Mouse (Mus musculus) forebrain, embryonic 16.5 days (tissue): ENCODE measurements around the gene Scfd2. TPM values are rescaled to one million over a fixed set of nuclear protein-coding genes. Genes with fewer than 3 reads are reported as not detected.

Source experiments
- ATAC-seq: fragments of 200-750 bp; cut with Nextera tagmentation; 2 replicates; pipeline ENCODE4 v1.8.0; 2017; ENCODE audit warnings: mild to moderate bottlenecking, moderate library complexity
- H3K27ac ChIP-seq: fragments of 300-500 bp; sonication (generic); 2 replicates; pipeline ENCODE4 v1.5.1; 2014; ENCODE audit warnings: low read length, control low read depth
- H3K27me3 ChIP-seq: fragments of 300-500 bp; sonication (generic); replicated peaks from 2 replicates; pipeline ENCODE4 v1.6.1; 2014; ENCODE audit warnings: low read length; ENCODE audit not compliant: control insufficient read depth, insufficient read depth
- H3K36me3 ChIP-seq: fragments of 300-500 bp; sonication (generic); 2 replicates; pipeline ENCODE4 v1.6.1; 2014; ENCODE audit not compliant: control insufficient read depth, insufficient read depth
- H3K4me1 ChIP-seq: fragments of 300-500 bp; sonication (generic); replicated peaks from 2 replicates; pipeline ENCODE4 v1.6.1; 2014; ENCODE audit warnings: low read length; ENCODE audit not compliant: control insufficient read depth, insufficient read depth
- H3K4me2 ChIP-seq: fragments of 300-500 bp; sonication (generic); 2 replicates; pipeline ENCODE4 v1.6.1; 2014; ENCODE audit warnings: mild to moderate bottlenecking, low read length, control low read depth
- H3K4me3 ChIP-seq: fragments of 300-500 bp; sonication (generic); replicated peaks from 2 replicates; pipeline ENCODE4 v1.5.1; 2014; ENCODE audit warnings: mild to moderate bottlenecking, low read length, control low read depth
- H3K9ac ChIP-seq: fragments of 300-500 bp; sonication (generic); replicated peaks from 2 replicates; pipeline ENCODE4 v1.6.1; 2014; ENCODE audit warnings: low read depth, low read length, control low read depth
- H3K9me3 ChIP-seq: fragments of 300-500 bp; sonication (generic); 2 replicates; pipeline ENCODE4 v1.6.1; 2016; ENCODE audit warnings: low read length; ENCODE audit not compliant: control insufficient read depth
- WGBS: fragments of 180-500 bp; shearing (Covaris S2); extraction: QIAGEN DNeasy Blood & Tissue Kit; methylation state at CpG from one replicate; pipeline ENCODE4 v1.1.7; 2014; 5-methylcytosine and 5-hydroxymethylcytosine counted together
- polyA plus RNA-seq: library from polyadenylated mRNA; unstranded; fragments of >200 nt; fragmentation: Nextera tagmentation; extraction: Ambion mirVana; gene quantifications from 2 replicates; pipeline ENCODE4 v1.2.1, GENCODE M21; 2015

The Scfd2 gene
- polyA plus RNA-seq, 1 experiment from 2014 or later, result 28.4 TPM

- Histone ChIP-seq H3K4me3 (no peak overlapping the region), H3K4me1 (no peaks in the 10 kb centered on the region), H3K4me2 (no peak overlapping the region), H3K27ac (no peak overlapping the region), H3K27me3 (no peaks in the 10 kb centered on the region), H3K9me3 (peaks cover 4% of the 10 kb centered on the region; the same call in 1 of the 2 replicates), H3K36me3 (no peaks in the 10 kb centered on the region), H3K9ac (no peak overlapping the region)
- no peak for ATAC-seq
- 93% methylated on average over 7 of the region's 7 CpGs for WGBS
Measured at GRCm38 (mm10) chr5:74206649-74207048, 324.9 kb downstream of the Scfd2 start.

- 93% methylated on average over 7 of the region's 7 CpGs for WGBS
- no peaks in the 10 kb centered on the region for H3K36me3 ChIP-seq
- H3K4me3 ChIP-seq, result no peak overlapping the region
- no peak overlapping the region for H3K9ac ChIP-seq
- H3K4me1 ChIP-seq, result 0 out of 2 replicates have a peak, but pooled peaks cover 2% of the 10 kb centered on the region
- peaks cover 4% of the 10 kb centered on the region; the same call in 1 of the 2 replicates for H3K9me3 ChIP-seq
- no peak overlapping the region for H3K4me2 ChIP-seq
- no peak for ATAC-seq
- no peak overlapping the region for H3K27ac ChIP-seq
- no peaks in the 10 kb centered on the region for H3K27me3 ChIP-seq
Measured at GRCm38 (mm10) chr5:74206038-74206437, 325.5 kb downstream of the Scfd2 start.

GRCm38 (mm10) chr5:74205509-74205908 is 326.1 kb downstream of the Scfd2 start:
- H3K27me3 ChIP-seq, result no peaks in the 10 kb centered on the region
- no peak for ATAC-seq
- 0 out of 2 replicates have a peak, but pooled peaks cover 2% of the 10 kb centered on the region for H3K4me1 ChIP-seq
- H3K9me3 ChIP-seq, result peaks cover 4% of the 10 kb centered on the region; the same call in 1 of the 2 replicates
- H3K27ac ChIP-seq, result no peak overlapping the region
- no peaks in the 10 kb centered on the region for H3K36me3 ChIP-seq
- 28% methylated on average over 8 of the region's 8 CpGs for WGBS
- H3K9ac ChIP-seq, result no peak overlapping the region
- no peak overlapping the region for H3K4me2 ChIP-seq
- H3K4me3 ChIP-seq, result no peak overlapping the region

GRCm38 (mm10) chr5:74204465-74204864 is 327.1 kb downstream of the Scfd2 start:
- Histone ChIP-seq H3K4me1 (0 out of 2 replicates have a peak, but pooled peaks cover 2% of the 10 kb centered on the region), H3K9me3 (peaks cover 4% of the 10 kb centered on the region; the same call in 1 of the 2 replicates), H3K27me3 (no peaks in the 10 kb centered on the region), H3K4me2 (no peak overlapping the region), H3K9ac (no peak overlapping the region), H3K36me3 (no peaks in the 10 kb centered on the region), H3K27ac (no peak overlapping the region), H3K4me3 (no peak overlapping the region)
- ATAC-seq, result no peak
- WGBS, result 82% methylated on average over 5 of the region's 5 CpGs

- WGBS, result 85% methylated on average over 4 of the region's 4 CpGs
- no peak overlapping the region for H3K4me3 ChIP-seq
- no peak for ATAC-seq
Measured at GRCm38 (mm10) chr5:74202515-74202914, 329.0 kb downstream of the Scfd2 start.

GRCm38 (mm10) chr5:74201570-74202357 is 329.8 kb downstream of the Scfd2 start:
- no peaks in the 10 kb centered on the region for H3K27me3 ChIP-seq
- no peak for ATAC-seq
- WGBS, result 65% methylated on average over 10 of the region's 10 CpGs

More at GRCm38 (mm10) chr5:74202515-74202914, 329.0 kb downstream of the Scfd2 start:
- Histone ChIP-seq H3K9me3 (peaks cover 4% of the 10 kb centered on the region; the same call in 1 of the 2 replicates), H3K36me3 (no peaks in the 10 kb centered on the region), H3K4me2 (no peak overlapping the region), H3K27ac (no peak overlapping the region), H3K4me1 (peaks cover 14% of the 10 kb centered on the region), H3K9ac (no peak overlapping the region), H3K27me3 (no peaks in the 10 kb centered on the region)

GRCm38 (mm10) chr5:74200481-74200880 is 331.1 kb downstream of the Scfd2 start:
- H3K9ac ChIP-seq, result no peak overlapping the region
- no peak overlapping the region for H3K4me3 ChIP-seq
- no peak for ATAC-seq
- peaks cover 4% of the 10 kb centered on the region; the same call in 1 of the 2 replicates for H3K9me3 ChIP-seq
- 91% methylated on average over 8 of the region's 8 CpGs for WGBS
- no peak overlapping the region for H3K27ac ChIP-seq
- no peak overlapping the region for H3K4me2 ChIP-seq
- H3K27me3 ChIP-seq, result no peaks in the 10 kb centered on the region
- peaks cover 33% of the 10 kb centered on the region for H3K4me1 ChIP-seq
- no peaks in the 10 kb centered on the region for H3K36me3 ChIP-seq

More at GRCm38 (mm10) chr5:74201570-74202357, 329.8 kb downstream of the Scfd2 start:
- H3K4me2 ChIP-seq, result no peak overlapping the region
- peaks cover 21% of the 10 kb centered on the region for H3K4me1 ChIP-seq
- H3K27ac ChIP-seq, result no peak overlapping the region
- H3K36me3 ChIP-seq, result no peaks in the 10 kb centered on the region
- H3K9ac ChIP-seq, result no peak overlapping the region
- no peak overlapping the region for H3K4me3 ChIP-seq
- H3K9me3 ChIP-seq, result peaks cover 4% of the 10 kb centered on the region; the same call in 1 of the 2 replicates

- ATAC-seq, result no peak
- H3K4me3 ChIP-seq, result no peak overlapping the region
- H3K4me1 ChIP-seq, result peaks cover 36% of the 10 kb centered on the region
- no peak overlapping the region for H3K4me2 ChIP-seq
- WGBS, result 92% methylated on average over 13 of the region's 13 CpGs
- H3K27me3 ChIP-seq, result no peaks in the 10 kb centered on the region
- peaks cover 4% of the 10 kb centered on the region; the same call in 1 of the 2 replicates for H3K9me3 ChIP-seq
- no peaks in the 10 kb centered on the region for H3K36me3 ChIP-seq
- H3K9ac ChIP-seq, result no peak overlapping the region
- H3K27ac ChIP-seq, result no peak overlapping the region
Measured at GRCm38 (mm10) chr5:74199793-74200192, 331.8 kb downstream of the Scfd2 start.

- Histone ChIP-seq H3K9ac (no peak overlapping the region), H3K9me3 (peaks cover 4% of the 10 kb centered on the region; the same call in 1 of the 2 replicates), H3K4me2 (no peak overlapping the region; the same call in 1 of the 2 replicates), H3K4me1 (peaks cover 42% of the 10 kb centered on the region), H3K36me3 (no peaks in the 10 kb centered on the region), H3K27me3 (peaks cover 4% of the 10 kb centered on the region; the same call in 1 of the 2 replicates), H3K27ac (no peak overlapping the region), H3K4me3 (no peak overlapping the region)
- ATAC-seq, result no peak
- WGBS, result 62% methylated on average over 11 of the region's 11 CpGs
Measured at GRCm38 (mm10) chr5:74198446-74198845, 333.1 kb downstream of the Scfd2 start.
